Mouse (Mus musculus): ENCODE results near the gene Olfr641.

Gene Olfr641

DNA sequence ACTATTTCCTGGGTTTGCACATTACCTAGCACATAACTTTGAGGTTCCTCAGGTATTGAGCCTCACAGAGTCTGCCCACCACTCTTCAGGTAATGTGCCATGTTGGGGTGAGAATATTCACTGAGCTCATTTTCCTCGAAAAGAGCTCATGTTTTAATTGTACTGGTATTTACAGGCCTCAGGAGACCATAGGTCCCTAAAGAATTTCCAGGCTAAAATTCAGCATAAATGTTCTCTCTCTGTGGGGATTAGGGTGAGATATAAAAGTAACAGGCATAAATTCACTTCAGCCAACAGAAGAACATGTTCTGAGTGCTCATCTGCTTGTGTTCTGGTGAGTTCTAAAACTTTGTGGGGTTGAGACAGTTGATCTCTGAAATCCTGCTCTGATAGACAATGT, at the start of gene Olfr641:
Gene Olfr641 (plus strand): TSS at position 301 of the 400 bp plus-strand sequence.
- in situ Hi-C loops (cut with MboI; ENCODE audit: low sequenced_read_pairs), result no loop called here

DNA sequence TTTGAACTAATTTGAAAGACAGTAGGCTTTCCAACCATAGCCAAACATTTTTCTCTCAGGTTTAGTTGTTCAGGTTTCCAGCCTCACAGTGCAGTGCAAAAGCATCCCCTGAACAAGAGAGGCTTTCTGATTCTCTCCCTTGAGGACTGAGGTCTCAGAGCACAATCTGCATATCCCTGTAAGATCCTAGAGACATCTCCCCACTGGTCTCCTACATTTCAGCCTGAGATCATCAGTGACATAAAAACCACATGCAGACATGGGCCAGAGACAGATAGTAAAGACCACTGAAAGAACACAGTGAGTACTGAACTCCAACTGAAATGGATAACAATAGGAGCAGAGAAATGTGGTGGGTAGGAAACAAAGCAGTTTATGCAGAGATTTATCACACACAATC, 36.8 kb upstream of the Olfr641 start, which contains the start of gene Olfr638:
Gene Olfr638 (plus strand): TSS at position 301 of the 400 bp plus-strand sequence.
- in situ Hi-C loops (cut with MboI; ENCODE audit: low sequenced_read_pairs), result no loop called here

DNA sequence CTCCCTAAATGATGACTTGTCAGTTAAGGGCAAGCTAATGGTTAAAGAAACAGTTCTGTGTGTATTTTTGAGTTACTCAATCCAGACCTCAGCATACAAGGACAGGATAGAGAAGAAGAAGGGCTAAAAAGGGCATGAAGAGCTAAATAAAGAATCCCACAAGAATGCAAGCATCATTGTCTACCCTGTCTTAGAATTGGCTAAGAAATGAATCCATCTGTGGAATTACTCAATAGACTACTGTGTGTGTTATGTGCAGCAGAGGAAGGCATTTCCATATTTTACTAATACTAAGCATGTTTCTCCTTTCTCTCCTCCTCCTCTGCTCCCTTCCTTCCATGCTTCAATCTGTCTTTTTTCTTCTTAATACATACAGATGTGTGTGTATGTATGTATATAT, 36.1 kb upstream of the Olfr641 start:
- in situ Hi-C loops (cut with MboI; ENCODE audit: low sequenced_read_pairs), result no loop called here

DNA sequence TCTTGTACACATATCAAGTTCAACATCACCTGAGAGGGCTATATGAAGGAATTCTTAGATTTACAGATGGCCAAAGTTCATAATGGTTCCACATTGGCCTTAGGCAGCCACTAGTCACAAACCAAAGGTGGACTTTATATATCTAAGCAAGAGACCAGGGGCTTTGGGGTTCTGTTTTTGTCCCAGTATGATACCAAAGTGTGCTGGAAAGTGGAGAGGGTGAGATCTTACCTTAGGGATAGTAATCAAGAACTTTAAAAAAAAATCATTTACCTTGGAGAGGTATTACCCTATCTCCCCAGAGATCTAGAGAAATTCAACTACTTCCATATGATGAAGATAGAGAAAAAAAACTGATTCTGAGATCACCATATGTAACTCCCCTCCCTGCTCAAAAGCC, 18.0 kb upstream of the Olfr641 start, which contains the start of gene Olfr639:
Gene Olfr639 (minus strand): TSS at position 101 of the 400 bp plus-strand sequence.
- in situ Hi-C loops (cut with MboI; ENCODE audit: low sequenced_read_pairs), result no loop called here

DNA sequence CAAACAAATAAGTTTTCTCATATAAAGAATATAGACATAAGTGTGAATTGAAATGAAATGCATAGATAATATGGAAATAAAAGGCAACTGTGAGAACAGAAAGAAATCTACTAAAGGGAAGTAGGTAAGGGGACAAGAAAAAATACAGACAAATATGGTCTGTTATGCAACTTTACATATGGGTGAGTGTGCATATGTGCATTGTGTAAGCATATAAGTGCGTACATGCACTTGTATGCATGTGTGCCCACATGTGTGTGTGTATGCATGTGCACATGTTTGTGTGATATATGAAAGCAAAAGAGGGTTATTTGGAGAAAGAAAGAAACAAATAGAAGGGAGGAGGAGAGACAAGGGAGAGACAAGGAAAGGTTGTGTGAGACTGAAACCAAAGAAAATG, 16.3 kb upstream of the Olfr641 start:
- in situ Hi-C loops (cut with MboI; ENCODE audit: low sequenced_read_pairs), result no loop called here

DNA sequence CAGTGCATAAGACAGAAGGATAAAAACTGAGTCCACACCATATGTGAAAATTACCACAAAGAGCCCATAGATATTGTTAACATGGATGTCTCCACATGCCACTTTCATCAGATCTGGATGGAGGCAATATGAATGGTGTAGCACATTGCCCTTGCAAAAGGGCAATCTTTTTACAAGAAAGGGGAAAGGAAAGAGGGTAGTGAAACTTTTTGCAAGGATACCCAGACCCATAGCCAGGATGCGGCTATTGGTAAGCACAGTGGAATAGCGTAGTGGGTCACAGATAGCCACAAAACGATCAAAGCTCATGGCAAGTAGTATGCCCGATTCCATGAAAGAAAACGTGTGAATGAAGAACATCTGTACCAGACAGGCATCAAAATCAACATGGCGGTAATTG, 13.6 kb upstream of the Olfr641 start:
- in situ Hi-C loops (cut with MboI; ENCODE audit: low sequenced_read_pairs), result no loop called here

DNA sequence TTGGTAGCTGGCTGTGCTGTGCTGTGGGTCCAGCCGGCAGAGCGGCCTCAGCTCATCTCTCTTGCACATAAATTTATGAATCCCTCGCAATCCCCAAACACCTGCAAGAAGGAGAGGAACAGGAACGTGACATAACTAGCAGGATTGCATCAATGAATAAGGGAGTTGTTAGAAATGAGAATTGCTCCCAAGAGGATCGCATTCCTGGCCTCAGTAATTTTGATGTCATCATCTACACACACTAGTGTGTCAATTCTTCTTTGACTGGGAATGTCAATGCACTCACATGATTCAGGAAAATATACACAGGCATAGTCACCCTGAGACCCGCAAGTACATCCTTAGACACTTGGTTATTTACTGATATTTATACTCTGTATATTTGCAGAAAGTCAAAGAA, 9.8 kb upstream of the Olfr641 start, which contains the start of gene Olfr640:
Gene Olfr640 (minus strand): TSS at position 101 of the 400 bp plus-strand sequence.
- in situ Hi-C loops (cut with MboI; ENCODE audit: low sequenced_read_pairs), result no loop called here

DNA sequence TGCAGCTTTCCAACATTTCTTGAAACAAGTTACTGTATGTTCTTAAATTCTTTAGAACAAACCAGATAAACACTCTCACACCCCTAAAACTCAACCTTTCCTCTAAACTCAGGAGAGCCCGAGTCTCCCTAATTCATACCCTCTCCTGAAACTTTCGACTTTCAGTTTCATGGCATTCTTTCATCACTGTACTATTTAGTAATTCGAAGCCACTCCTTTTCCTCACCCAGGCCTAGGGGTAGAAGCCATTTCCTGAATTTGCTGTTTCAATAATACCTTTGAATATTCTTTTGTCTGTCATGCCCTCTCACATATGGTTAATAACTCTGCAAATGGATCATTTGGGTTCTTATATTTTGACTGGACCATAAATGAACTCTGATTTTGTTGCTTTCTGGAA, 8.3 kb upstream of the Olfr641 start:
- in situ Hi-C loops (cut with MboI; ENCODE audit: low sequenced_read_pairs), result no loop called here

DNA sequence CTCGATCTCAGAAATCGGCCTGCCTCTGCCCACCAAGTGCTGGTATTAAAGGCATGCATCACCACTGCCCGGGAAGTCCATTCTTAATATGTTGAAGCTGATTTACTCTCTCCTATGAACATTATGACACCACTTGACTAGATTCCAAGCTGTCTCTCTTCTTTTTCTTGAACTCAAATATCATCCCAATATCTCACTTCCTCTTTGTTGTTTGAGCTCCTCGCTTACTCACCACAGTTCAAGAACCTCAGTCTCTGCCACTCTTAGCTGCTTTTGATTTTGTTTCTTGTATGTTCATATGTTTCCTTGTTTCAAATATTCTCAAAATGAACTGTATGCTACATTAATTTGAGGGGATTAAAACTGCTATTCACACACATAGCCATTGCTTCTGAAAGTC, 15.5 kb downstream of the Olfr641 start:
- in situ Hi-C loops (cut with MboI; ENCODE audit: low sequenced_read_pairs), result no loop called here

DNA sequence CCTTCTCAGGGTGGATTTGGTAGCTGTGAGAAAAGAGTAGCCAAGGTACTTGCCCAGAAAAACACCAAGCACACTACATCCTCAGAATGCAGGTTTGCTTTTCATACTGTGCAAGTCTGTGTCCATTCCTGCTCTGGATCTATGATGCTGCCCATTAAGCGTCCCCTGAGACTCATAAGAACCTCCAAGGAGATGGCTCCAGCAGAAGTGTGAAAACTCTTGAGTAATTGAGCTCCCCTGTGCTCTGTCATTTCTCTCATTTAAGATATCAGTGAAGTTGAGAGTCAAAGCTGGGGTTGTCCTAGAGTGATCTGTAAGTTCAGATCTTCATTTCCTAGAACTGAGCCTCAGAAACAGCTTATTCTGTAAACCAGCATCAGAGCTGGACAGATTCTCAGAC, 17.3 kb downstream of the Olfr641 start, which contains the start of gene Olfr642:
Gene Olfr642 (minus strand): TSS at position 101 of the 400 bp plus-strand sequence.
- in situ Hi-C loops (cut with MboI; ENCODE audit: low sequenced_read_pairs), result no loop called here

DNA sequence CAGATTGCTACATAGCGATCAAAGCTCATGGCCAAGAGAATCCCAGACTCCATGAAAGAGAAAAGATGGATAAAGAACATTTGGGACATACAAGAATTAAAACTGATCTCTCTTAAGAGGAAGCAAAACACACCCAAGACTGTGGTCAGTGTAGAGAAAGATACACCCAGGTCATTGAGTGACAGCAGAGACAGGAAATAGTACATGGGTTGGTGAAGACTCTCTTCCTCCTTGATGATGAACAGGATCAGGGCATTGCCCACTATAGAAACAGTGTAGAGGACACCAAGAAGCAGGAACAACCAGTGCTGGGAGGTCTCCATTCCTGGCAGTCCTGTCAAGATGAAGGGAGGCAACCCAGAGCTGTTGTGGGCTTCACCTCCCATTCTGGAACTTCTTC, 24.0 kb downstream of the Olfr641 start:
- in situ Hi-C loops (cut with MboI; ENCODE audit: low sequenced_read_pairs), result no loop called here

DNA sequence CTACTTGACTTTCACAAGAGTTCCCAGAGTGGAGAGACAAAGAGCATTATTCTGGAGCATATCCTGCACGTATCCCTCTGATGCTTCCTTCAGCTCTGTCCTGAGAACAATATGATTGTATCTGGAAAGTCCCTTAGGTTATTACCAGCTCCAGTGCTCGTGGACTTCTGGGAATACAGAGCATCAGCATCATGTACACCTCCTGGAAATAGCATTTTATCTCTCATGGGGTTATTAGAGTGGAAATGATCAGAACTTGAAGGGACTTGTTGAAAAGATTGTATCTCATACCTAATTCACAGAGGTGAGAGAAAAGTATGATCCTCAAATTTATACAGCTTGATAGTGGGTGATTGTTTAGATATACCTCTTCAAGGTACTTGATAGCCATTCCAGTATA, 26.1 kb downstream of the Olfr641 start, which contains the start of gene 4930516K23Rik:
Gene 4930516K23Rik (minus strand): TSS at position 101 of the 400 bp plus-strand sequence.
- in situ Hi-C loops (cut with MboI; ENCODE audit: low sequenced_read_pairs), result no loop called here

DNA sequence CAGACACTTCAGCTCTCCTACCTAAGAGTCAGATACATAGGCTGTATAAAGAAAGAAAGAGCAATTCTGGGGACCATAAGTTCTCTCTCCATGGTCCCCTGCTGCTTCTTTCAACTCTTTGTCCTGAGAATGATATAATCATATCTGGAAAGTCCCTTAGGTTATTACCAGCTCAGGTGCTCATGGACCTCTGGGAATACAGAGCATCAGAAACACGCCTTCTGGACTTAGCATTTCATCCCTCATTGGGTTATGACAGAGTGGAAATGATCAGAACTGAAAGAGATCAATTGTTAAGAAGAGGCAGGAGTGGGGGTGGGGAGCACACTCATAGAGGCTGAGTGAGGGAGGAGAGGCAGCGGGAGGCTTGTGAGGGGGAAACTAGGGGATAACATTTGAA, 36.5 kb downstream of the Olfr641 start, which contains the start of gene Olfr644:
Gene Olfr644 (minus strand): TSS at position 101 of the 400 bp plus-strand sequence.
- in situ Hi-C loops (cut with MboI; ENCODE audit: low sequenced_read_pairs), result no loop called here

DNA sequence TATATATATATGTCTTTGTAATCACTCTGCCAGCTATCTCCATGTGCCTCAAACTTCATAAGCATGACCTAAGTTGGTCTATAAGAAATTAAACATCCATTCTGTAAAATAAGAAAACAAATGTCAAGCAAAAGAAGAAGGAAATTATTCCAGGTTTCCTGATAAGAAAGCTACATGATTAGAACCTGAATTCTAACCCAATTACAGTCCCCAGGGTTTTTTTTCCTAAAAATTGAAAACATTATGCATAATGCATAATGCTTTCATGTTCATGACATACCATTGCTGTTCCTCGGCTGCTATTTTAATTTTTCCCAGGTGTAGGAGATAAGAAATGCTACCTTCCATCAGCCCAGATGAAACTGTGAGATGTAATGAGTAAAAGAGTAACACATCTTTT, 50.1 kb downstream of the Olfr641 start, which contains the start of gene Olfr645:
Gene Olfr645 (minus strand): TSS at position 101 of the 400 bp plus-strand sequence.
- in situ Hi-C loops (cut with MboI; ENCODE audit: low sequenced_read_pairs), result no loop called here

Data from CH12F3 (cell line).